ENCODE assay signal across 25 mouse cellular contexts in the genomic region with DNA sequence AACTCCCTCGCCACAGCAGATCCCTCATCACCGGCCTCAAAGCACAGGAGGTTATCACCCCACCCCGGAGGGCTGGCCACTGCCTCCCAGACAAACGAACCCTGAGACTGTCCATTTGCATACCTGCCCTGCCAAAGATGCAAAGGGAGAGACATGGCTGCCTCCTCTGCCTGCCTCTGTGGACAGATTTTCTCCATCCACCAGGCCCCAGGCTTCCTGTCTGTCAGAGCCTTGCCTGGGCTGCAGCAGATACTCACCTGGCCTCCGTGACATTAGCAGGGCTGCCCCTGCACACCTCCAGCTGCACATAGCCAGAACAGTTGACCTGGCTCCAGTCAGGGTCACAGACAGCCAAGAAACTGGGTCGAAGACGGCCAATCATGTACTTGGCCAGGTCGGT. TPM values are rescaled to one million over a fixed set of nuclear protein-coding genes. Genes with fewer than 3 reads are reported as not detected.
DNase-seq lines count a peak whose midpoint lies in the region; ATAC-seq and TF ChIP-seq lines count a peak whose summit lies in the region.
"Had no signal": no experiment of that assay in that cellular context is flagged by ENCODE, and none has a peak within 500 bp of the region (broad histone marks: within the 10 kb centered on the region; RNA-seq: fewer than 3 reads in every experiment).

No protein-coding gene starts in this region.

- H3K9ac ChIP-seq in limb, embryonic 11.5 days (ENCODE audit: low read length): no peak overlapping the region
- no peak overlapping the region for H3K9ac ChIP-seq in stomach, postnatal 0 days (ENCODE audit: low read length)
- H3K9ac ChIP-seq: heart, embryonic 15.5 days; limb, embryonic 12.5 days; liver, embryonic 15.5 days had no signal

- H3K27me3 ChIP-seq in limb, embryonic 11.5 days (ENCODE audit: control insufficient read depth, insufficient read depth, low read length): no peaks in the 10 kb centered on the region
- no peaks in the 10 kb centered on the region for H3K27me3 ChIP-seq in limb, embryonic 10.5 days (ENCODE audit: low read depth, poor library complexity, severe bottlenecking)
- no peaks in the 10 kb centered on the region for H3K27me3 ChIP-seq in stomach, postnatal 0 days (ENCODE audit: control insufficient read depth, insufficient read depth, low read length)
- H3K27me3 ChIP-seq: heart, embryonic 15.5 days had no signal

- no peak for ATAC-seq in limb, embryonic 11.5 days (ENCODE audit: insufficient number of reproducible peaks, low FRiP score, low TSS enrichment, low read depth)
- ATAC-seq in stomach, postnatal 0 days (ENCODE audit: low FRiP score, low TSS enrichment): no peak

- no peak overlapping the region for H3K27ac ChIP-seq in limb, embryonic 11.5 days (replicated peaks; ENCODE audit: low read depth, low read length)
- H3K27ac ChIP-seq in limb, embryonic 10.5 days: no peak overlapping the region
- H3K27ac ChIP-seq in stomach, postnatal 0 days (replicated peaks): no peak overlapping the region
- H3K27ac ChIP-seq: gastrocnemius, adult 2 months; heart, embryonic 15.5 days; limb, embryonic 12.5 days; liver, embryonic 15.5 days had no signal

- WGBS in limb, embryonic 11.5 days: 80% methylated on average over 8 of the region's 8 CpGs
- WGBS in limb, embryonic 10.5 days: 74% methylated on average over 8 of the region's 8 CpGs
- 67% methylated on average over 8 of the region's 8 CpGs for WGBS in stomach, postnatal 0 days

- H3K4me3 ChIP-seq in limb, embryonic 11.5 days (ENCODE audit: low read depth, low read length): no peak overlapping the region
- H3K4me3 ChIP-seq in limb, embryonic 10.5 days: no peak overlapping the region
- H3K4me3 ChIP-seq in stomach, postnatal 0 days (ENCODE audit: low read depth, low read length): no peak overlapping the region
- H3K4me3 ChIP-seq: gastrocnemius, adult 2 months; heart, embryonic 15.5 days; limb, embryonic 12.5 days; liver, embryonic 15.5 days had no signal

- H3K36me3 ChIP-seq in limb, embryonic 11.5 days (ENCODE audit: control insufficient read depth, insufficient read depth, low read length): peaks cover 2% of the 10 kb centered on the region; the same call in 1 of the 2 replicates
- H3K36me3 ChIP-seq in limb, embryonic 10.5 days: peaks cover 42% of the 10 kb centered on the region
- no peaks in the 10 kb centered on the region for H3K36me3 ChIP-seq in stomach, postnatal 0 days (ENCODE audit: control insufficient read depth, insufficient read depth, low read length)

- no peak for TF ChIP-seq CTCF in stomach, postnatal 0 days (IDR thresholded peaks at IDR 0.05; ENCODE audit: low read depth)

- H3K4me2 ChIP-seq in limb, embryonic 11.5 days (ENCODE audit: low read depth, severe bottlenecking): no peak overlapping the region
- no peak overlapping the region for H3K4me2 ChIP-seq in stomach, postnatal 0 days (replicated peaks; ENCODE audit: low read depth)
- H3K4me2 ChIP-seq: heart, embryonic 15.5 days; limb, embryonic 12.5 days; liver, embryonic 15.5 days had no signal

- H3K4me1 ChIP-seq in limb, embryonic 11.5 days (ENCODE audit: control insufficient read depth, insufficient read depth, low read length): no peaks in the 10 kb centered on the region
- H3K4me1 ChIP-seq in limb, embryonic 10.5 days: peaks cover 28% of the 10 kb centered on the region
- no peaks in the 10 kb centered on the region for H3K4me1 ChIP-seq in stomach, postnatal 0 days (replicated peaks; ENCODE audit: control insufficient read depth, insufficient read depth)

- peak; percentile 4 for DNase-seq in gastrocnemius, postnatal 25 days
- no peak for DNase-seq in gastrocnemius, adult 8-10 months (ENCODE audit: low spot score in 2 of 2)
- DNase-seq in limb, embryonic 11.5 days (ENCODE audit: low spot score): peak; percentile 18
- DNase-seq in limb, embryonic 10.5 days (ENCODE audit: low spot score): no peak
- DNase-seq in right cerebral cortex, postnatal 4 days: peak; percentile 1
- DNase-seq in right cerebral cortex, postnatal 36 days (ENCODE audit: low spot score in 2 of 2): no peak
- peak; percentile 12 for DNase-seq in stomach, postnatal 0 days (ENCODE audit: low spot score)
- DNase-seq: adrenal gland, postnatal 14 days; gastrocnemius, adult 2 months; heart, adult 18-20 months; kidney, postnatal 4 days; lung, postnatal 14 days; thymus, adult 2 months had no signal

- no peak for TF ChIP-seq EP300 in stomach, postnatal 0 days (optimal IDR thresholded peaks at IDR 0.05)

- H3K9me3 ChIP-seq in limb, embryonic 11.5 days (ENCODE audit: control insufficient read depth, low read length): no peaks in the 10 kb centered on the region
- H3K9me3 ChIP-seq in limb, embryonic 10.5 days (replicated peaks): no peaks in the 10 kb centered on the region
- no peaks in the 10 kb centered on the region for H3K9me3 ChIP-seq in stomach, postnatal 0 days (ENCODE audit: control insufficient read depth, low read length)
- H3K9me3 ChIP-seq: heart, embryonic 15.5 days; limb, embryonic 12.5 days; liver, embryonic 15.5 days had no signal

RNA-seq across cellular contexts. Expression of gene Plpp2, which starts 3.4 kb away (rescaled TPM):
- total RNA-seq in gastrocnemius, postnatal 25 days (2021): 1 to 10 TPM in 1 of 2 experiments, under 1 TPM in 1; 0.84 to 1.2 TPM
- 1 to 10 TPM in 1 of 4 experiments, under 1 TPM in 3; 0.29 to 1.3 (median 0.50) TPM for total RNA-seq in gastrocnemius, adult 8-10 months (2022)
- 20.3 and 21.8 TPM in 2 replicates for polyA plus RNA-seq in limb, embryonic 11.5 days (2014; fragmentation: Nextera tagmentation; extraction: Ambion mirVana)
- polyA plus RNA-seq in limb, embryonic 10.5 days (2016; fragmentation: Nextera tagmentation; extraction: Ambion mirVana): 26.6 and 29.3 TPM in 2 replicates
- 81.8 and 92.1 TPM in 2 replicates for polyA plus RNA-seq in stomach, postnatal 0 days (2015; fragmentation: Nextera tagmentation; extraction: Ambion mirVana)

RNA-seq across cellular contexts. Expression of gene Mier2, which starts 24.8 kb away (rescaled TPM):
- 10 to 100 TPM; 12.6 to 14.8 TPM for total RNA-seq in gastrocnemius, postnatal 25 days (2021)
- 10 to 100 TPM; 20.1 to 23.4 (median 21.2) TPM for total RNA-seq in gastrocnemius, adult 8-10 months (2022)
- 54.2 and 56.2 TPM in 2 replicates for polyA plus RNA-seq in limb, embryonic 11.5 days (2014; fragmentation: Nextera tagmentation; extraction: Ambion mirVana)
- 71.3 and 79.8 TPM in 2 replicates for polyA plus RNA-seq in limb, embryonic 10.5 days (2016; fragmentation: Nextera tagmentation; extraction: Ambion mirVana)
- polyA plus RNA-seq in stomach, postnatal 0 days (2015; fragmentation: Nextera tagmentation; extraction: Ambion mirVana): 24.0 and 25.4 TPM in 2 replicates

RNA-seq across cellular contexts. Expression of gene Theg, which starts 56.9 kb away (rescaled TPM):
- not detected for total RNA-seq in gastrocnemius, postnatal 25 days (2021)
- total RNA-seq in gastrocnemius, adult 8-10 months (2022): not detected
- not detected in 2 replicates for polyA plus RNA-seq in limb, embryonic 11.5 days (2014; fragmentation: Nextera tagmentation; extraction: Ambion mirVana)
- not detected in 2 replicates for polyA plus RNA-seq in limb, embryonic 10.5 days (2016; fragmentation: Nextera tagmentation; extraction: Ambion mirVana)
- not detected in 2 replicates for polyA plus RNA-seq in stomach, postnatal 0 days (2015; fragmentation: Nextera tagmentation; extraction: Ambion mirVana)
- total RNA-seq: adrenal gland, postnatal 14 days; CH12.LX; gastrocnemius, adult 2 months; heart, adult 18-20 months; hematopoietic stem cell, adult 5-6 weeks; megakaryocyte-erythroid progenitor cell, adult 5-6 weeks; MEL; midbrain, postnatal 0 days had no signal
- polyA plus RNA-seq: brain, embryonic 14.5 days; embryonic facial prominence, embryonic 14.5 days; heart, embryonic 15.5 days; kidney, embryonic 14.5 days; limb, embryonic 12.5 days; liver, embryonic 15.5 days; midbrain, postnatal 0 days; small intestine, adult 2 months; thymus, adult 2 months had no signal

Comparison
In these comparisons a context has a peak if more than half of its experiments do, and no peak if none do; other contexts are left out.
1. DNase-seq: peak in gastrocnemius, postnatal 25 days (single experiment), limb, embryonic 11.5 days (single experiment), right cerebral cortex, postnatal 4 days (single experiment) and stomach, postnatal 0 days (single experiment); none in gastrocnemius, adult 8-10 months (0 of 2), limb, embryonic 10.5 days (single experiment) and right cerebral cortex, postnatal 36 days (0 of 2).